Mouse (Mus musculus) MEL-GATA-1-ER (cell line): ENCODE data around the gene Smarca1.

Experiments used
- DNase-seq: peaks from one replicate; pipeline ENCODE4 v3.0.0-alpha.2; 2012; ENCODE audit warnings: low read depth; ENCODE audit errors: extremely low read depth

Gene Smarca1

GRCm38 (mm10) chrX:47764440-47764839 is 128.3 kb downstream of the Smarca1 start:
- DNase-seq: no peak

- no peak for DNase-seq
These were observed 132.6 kb downstream of the Smarca1 start for GRCm38 (mm10) chrX:47760212-47760611.
